Mouse (Mus musculus) hindbrain, postnatal 0 days (tissue): ENCODE results near the gene Tmem100. TPM values are rescaled to one million over a fixed set of nuclear protein-coding genes. Genes with fewer than 3 reads are reported as not detected.

ENCODE experiments used
- ATAC-seq: fragments of 200-750 bp; cut with Nextera tagmentation; 2 replicates; pipeline ENCODE4 v1.8.0; 2017; ENCODE audit warnings: mild to moderate bottlenecking, moderate TSS enrichment, moderate library complexity
- DNase-seq: peaks from one replicate; pipeline ENCODE4 v3.0.0-alpha.2; 2015; ENCODE audit warnings: low spot score
- H3K27ac ChIP-seq: fragments of 300-500 bp; sonication (generic); 2 replicates; pipeline ENCODE4 v1.5.1; 2014; ENCODE audit warnings: mild to moderate bottlenecking
- H3K27me3 ChIP-seq: fragments of 300-500 bp; sonication (generic); 2 replicates; pipeline ENCODE4 v1.6.1; 2014; ENCODE audit warnings: low read length, mixed read lengths; ENCODE audit not compliant: insufficient read depth
- H3K36me3 ChIP-seq: fragments of 300-500 bp; sonication (generic); 2 replicates; pipeline ENCODE4 v1.6.1; 2014; ENCODE audit warnings: low read length, mixed read lengths; ENCODE audit not compliant: insufficient read depth
- H3K4me1 ChIP-seq: fragments of 300-500 bp; sonication (generic); 2 replicates; pipeline ENCODE4 v1.6.1; 2014; ENCODE audit warnings: antibody characterized with exemption, low read length, mixed read lengths; ENCODE audit not compliant: insufficient read depth
- H3K4me2 ChIP-seq: fragments of 300-500 bp; sonication (generic); 2 replicates; pipeline ENCODE4 v1.6.1; 2014; ENCODE audit warnings: low read depth, mild to moderate bottlenecking, low read length, moderate library complexity, mixed read lengths
- H3K4me3 ChIP-seq: fragments of 300-500 bp; sonication (generic); 2 replicates; pipeline ENCODE4 v1.5.1; 2014; ENCODE audit warnings: low read length
- H3K9ac ChIP-seq: fragments of 300-500 bp; sonication (generic); replicated peaks from 2 replicates; pipeline ENCODE4 v1.6.1; 2014; ENCODE audit warnings: mild to moderate bottlenecking, low read length, moderate library complexity, mixed read lengths
- H3K9me3 ChIP-seq: fragments of 300-500 bp; sonication (generic); 2 replicates; pipeline ENCODE4 v1.6.1; 2016; ENCODE audit warnings: low read length, mixed read lengths
- CTCF ChIP-seq: IDR thresholded peaks from 2 replicates; pipeline ENCODE4 v1.5.1; 2016; ENCODE audit warnings: antibody characterized with exemption, control low read depth, low read depth
- WGBS: fragments of 180-500 bp; shearing (Covaris S2); extraction: QIAGEN DNeasy Blood & Tissue Kit; methylation state at CpG from one replicate; pipeline ENCODE4 v1.1.7; 2014; 5-methylcytosine and 5-hydroxymethylcytosine counted together
- polyA plus RNA-seq: library from polyadenylated mRNA; unstranded; fragments of >200 nt; fragmentation: Nextera tagmentation; extraction: Ambion mirVana; gene quantifications from 2 replicates; pipeline ENCODE4 v1.2.1, GENCODE M21; 2015
- total RNA-seq: library from RNA; depleted of rRNA; stranded (reverse); fragments of >200 nt; gene quantifications from 2 replicates; pipeline ENCODE4 v1.2.3, GENCODE M21; 2014

Gene Tmem100
- total and polyA plus RNA-seq, 2 experiments from 2014 or later: 11.6 to 19.3 TPM

GRCm38 (mm10) chr11:90029354-90029753 lies 794 bp upstream of the Tmem100 start:
- Histone ChIP-seq H3K27me3 (peaks cover 4% of the 10 kb centered on the region; the same call in 1 of the 2 replicates), H3K9ac (no peak overlapping the region), H3K27ac (no peak overlapping the region; the same call in 1 of the 2 replicates), H3K36me3 (no peaks in the 10 kb centered on the region), H3K4me2 (peak overlapping the region; percentile 54), H3K4me1 (0 out of 2 replicates have a peak, but pooled peaks cover 3% of the 10 kb centered on the region), H3K4me3 (peak overlapping the region; percentile 19), H3K9me3 (no peaks in the 10 kb centered on the region)
- TF ChIP-seq CTCF: no peak
- 23% methylated on average over 10 of the region's 10 CpGs for WGBS
- DNase-seq: peak; percentile 81
- 0 out of 2 replicates have a peak, but pooled peaks have one; percentile 53 for ATAC-seq

GRCm38 (mm10) chr11:90030557-90030956 lies 409 bp downstream of the Tmem100 start:
- WGBS: 0% methylated on average over 15 of the region's 15 CpGs
- H3K36me3 ChIP-seq: no peaks in the 10 kb centered on the region
- H3K27me3 ChIP-seq: peaks cover 4% of the 10 kb centered on the region; the same call in 1 of the 2 replicates
- H3K9me3 ChIP-seq: no peaks in the 10 kb centered on the region
- H3K4me2 ChIP-seq: peak overlapping the region; percentile 54
- TF ChIP-seq CTCF: no peak
- H3K4me1 ChIP-seq: 0 out of 2 replicates have a peak, but pooled peaks cover 3% of the 10 kb centered on the region
- DNase-seq (peak; percentile 80), ATAC-seq (peak; percentile 63; the same call in 1 of the 2 replicates)
- H3K27ac ChIP-seq: 0 out of 2 replicates have a peak overlapping the region, but pooled peaks have one; percentile 13
- H3K9ac ChIP-seq: peak overlapping the region; percentile 35
- peak overlapping the region; percentile 35 for H3K4me3 ChIP-seq

GRCm38 (mm10) chr11:90031076-90031475 lies 928 bp downstream of the Tmem100 start:
- 41% methylated on average over 7 of the region's 7 CpGs for WGBS
- ATAC-seq: no peak

GRCm38 (mm10) chr11:90032807-90033206 lies 2.7 kb downstream of the Tmem100 start:
- TF ChIP-seq CTCF: no peak
- Histone ChIP-seq H3K27ac (no peak overlapping the region), H3K4me2 (peak overlapping the region; percentile 54), H3K9ac (peak overlapping the region; percentile 35; the same call in 1 of the 2 replicates), H3K4me3 (peak overlapping the region; percentile 25), H3K27me3 (peaks cover 4% of the 10 kb centered on the region; the same call in 1 of the 2 replicates), H3K36me3 (no peaks in the 10 kb centered on the region), H3K4me1 (no peaks in the 10 kb centered on the region), H3K9me3 (no peaks in the 10 kb centered on the region)
- ATAC-seq (no peak), DNase-seq (no peak)
- WGBS: 21% methylated on average over 8 of the region's 8 CpGs

More at GRCm38 (mm10) chr11:90031076-90031475, 928 bp downstream of the Tmem100 start:
- Histone ChIP-seq H3K36me3 (no peaks in the 10 kb centered on the region), H3K4me1 (0 out of 2 replicates have a peak, but pooled peaks cover 3% of the 10 kb centered on the region), H3K27ac (0 out of 2 replicates have a peak overlapping the region, but pooled peaks have one; percentile 13), H3K4me2 (peak overlapping the region; percentile 54), H3K4me3 (peak overlapping the region; percentile 35), H3K9ac (peak overlapping the region; percentile 35), H3K27me3 (peaks cover 4% of the 10 kb centered on the region; the same call in 1 of the 2 replicates), H3K9me3 (no peaks in the 10 kb centered on the region)
- DNase-seq: no peak
- TF ChIP-seq CTCF: no peak

- no peak for ATAC-seq
- Histone ChIP-seq H3K4me1 (no peaks in the 10 kb centered on the region), H3K27me3 (peaks cover 4% of the 10 kb centered on the region; the same call in 1 of the 2 replicates), H3K36me3 (no peaks in the 10 kb centered on the region), H3K4me3 (peak overlapping the region; percentile 25), H3K4me2 (peak overlapping the region; percentile 54), H3K27ac (no peak overlapping the region), H3K9me3 (no peaks in the 10 kb centered on the region), H3K9ac (peak overlapping the region; percentile 35; the same call in 1 of the 2 replicates)
- 34% methylated on average over 5 of the region's 5 CpGs for WGBS
- no peak for TF ChIP-seq CTCF
- peak; percentile 12 for DNase-seq
Observed at GRCm38 (mm10) chr11:90033442-90033841, 3.3 kb downstream of the Tmem100 start.

- WGBS: 73% methylated on average over 12 of the region's 12 CpGs
- ATAC-seq (no peak), DNase-seq (no peak)
- Histone ChIP-seq H3K4me2 (no peak overlapping the region), H3K9me3 (no peaks in the 10 kb centered on the region), H3K27me3 (peaks cover 4% of the 10 kb centered on the region; the same call in 1 of the 2 replicates), H3K4me3 (no peak overlapping the region), H3K9ac (no peak overlapping the region), H3K4me1 (no peaks in the 10 kb centered on the region), H3K27ac (no peak overlapping the region), H3K36me3 (no peaks in the 10 kb centered on the region)
- TF ChIP-seq CTCF: no peak
Observed at GRCm38 (mm10) chr11:90034646-90035045, 4.5 kb downstream of the Tmem100 start.

GRCm38 (mm10) chr11:90035532-90035931 lies 5.4 kb downstream of the Tmem100 start:
- no peaks in the 10 kb centered on the region for H3K9me3 ChIP-seq
- peaks cover 4% of the 10 kb centered on the region; the same call in 1 of the 2 replicates for H3K27me3 ChIP-seq
- no peak overlapping the region for H3K4me3 ChIP-seq
- H3K27ac ChIP-seq: no peak overlapping the region
- DNase-seq (no peak), ATAC-seq (no peak)
- no peak overlapping the region for H3K4me2 ChIP-seq
- WGBS: 91% methylated on average over 14 of the region's 14 CpGs
- no peaks in the 10 kb centered on the region for H3K36me3 ChIP-seq
- H3K4me1 ChIP-seq: no peaks in the 10 kb centered on the region
- no peak for TF ChIP-seq CTCF
- H3K9ac ChIP-seq: no peak overlapping the region
